Mouse (Mus musculus): ENCODE data around the gene Cd300lf. TPM values are rescaled to one million over a fixed set of nuclear protein-coding genes. Genes with fewer than 3 reads are reported as not detected.

Gene Cd300lf
- polyA plus RNA-seq, 1 experiment from 2014 or later = 0.52 TPM

GRCm38 (mm10) chr11:115171125-115171524 is 37.3 kb upstream of the Cd300lf start:
- ATAC-seq (ENCODE audit: low FRiP score, low TSS enrichment) = no peak
- H3K9ac ChIP-seq (replicated peaks; ENCODE audit: low read length) = 0 out of 2 replicates have a peak overlapping the region, but pooled peaks have one; percentile 7
- no peak overlapping the region for H3K4me2 ChIP-seq (replicated peaks; ENCODE audit: low read depth, low read length)
- WGBS = 34% methylated on average over 8 of the region's 8 CpGs
- peaks cover 59% of the 10 kb centered on the region for H3K4me1 ChIP-seq (ENCODE audit: insufficient read depth, low read length)
- H3K9me3 ChIP-seq (ENCODE audit: low read length) = no peaks in the 10 kb centered on the region
- no peaks in the 10 kb centered on the region for H3K27me3 ChIP-seq (ENCODE audit: insufficient read depth, low read length)
- H3K4me3 ChIP-seq (ENCODE audit: low read length) = no peak overlapping the region
- H3K36me3 ChIP-seq (ENCODE audit: insufficient read depth, low read length) = no peaks in the 10 kb centered on the region
- H3K27ac ChIP-seq (ENCODE audit: low read length) = no peak overlapping the region; the same call in 1 of the 2 replicates

DNA sequence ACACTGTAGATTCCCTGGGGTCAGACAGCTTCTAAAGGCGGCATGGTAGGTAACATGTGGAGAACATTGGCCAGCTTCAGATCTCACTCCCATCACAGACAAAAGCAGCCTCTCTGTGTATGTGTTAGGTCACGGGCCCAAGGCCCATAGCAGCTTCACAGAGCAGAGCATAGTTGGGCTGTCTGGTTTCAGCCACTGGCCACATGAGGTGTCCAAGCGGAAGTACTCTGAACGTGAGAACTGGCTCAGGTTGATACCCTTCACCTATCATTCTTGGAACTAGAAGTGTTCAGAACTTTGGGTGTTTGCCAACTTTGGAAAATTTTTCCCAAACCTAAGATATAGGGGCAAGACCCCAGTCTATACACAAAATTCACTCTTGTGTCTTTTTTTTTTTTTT is 35.6 kb upstream of the Cd300lf start:
- no peak overlapping the region for H3K4me3 ChIP-seq (ENCODE audit: low read length)
- ATAC-seq (ENCODE audit: low FRiP score, low TSS enrichment) = no peak
- H3K36me3 ChIP-seq (ENCODE audit: insufficient read depth, low read length) = no peaks in the 10 kb centered on the region
- no peaks in the 10 kb centered on the region; the same call in 1 of the 2 replicates for H3K27me3 ChIP-seq (ENCODE audit: insufficient read depth, low read length)
- H3K27ac ChIP-seq (ENCODE audit: low read length) = no peak overlapping the region
- 85% methylated on average over 4 of the region's 4 CpGs for WGBS
- H3K4me1 ChIP-seq (ENCODE audit: insufficient read depth, low read length) = peaks cover 58% of the 10 kb centered on the region
- no peak overlapping the region for H3K4me2 ChIP-seq (replicated peaks; ENCODE audit: low read depth, low read length)
- H3K9me3 ChIP-seq (ENCODE audit: low read length) = no peaks in the 10 kb centered on the region
- H3K9ac ChIP-seq (replicated peaks; ENCODE audit: low read length) = no peak overlapping the region

DNA sequence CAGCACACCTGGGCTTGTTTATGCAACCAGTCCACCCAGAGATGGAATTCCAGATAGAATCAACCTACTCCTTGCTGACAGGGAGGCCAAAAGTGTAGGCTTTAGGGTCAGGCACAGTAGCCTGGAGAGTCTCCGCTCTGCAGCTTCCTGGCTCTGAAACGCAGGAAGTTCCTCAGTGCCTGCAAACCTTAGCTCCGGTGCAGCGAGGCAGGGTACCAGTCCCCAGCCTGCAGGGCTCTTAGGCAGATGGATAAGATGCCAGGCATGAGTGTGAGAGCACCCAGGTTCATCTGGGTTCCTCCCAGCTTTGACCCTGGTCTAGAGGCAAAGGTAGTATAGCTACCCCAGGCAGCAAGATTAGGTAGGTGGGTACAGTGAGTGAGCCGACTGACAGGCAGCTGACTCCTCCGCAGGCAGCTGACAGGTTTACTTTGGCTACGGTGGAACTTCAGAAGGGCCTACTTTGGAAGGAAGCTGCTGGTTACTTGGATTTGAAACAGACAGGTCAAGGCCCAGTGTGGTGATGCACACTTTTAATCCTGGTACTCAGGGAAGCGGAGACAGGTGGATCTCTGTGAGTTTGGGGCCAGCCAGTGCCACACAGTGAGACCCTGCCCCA is 33.9 kb upstream of the Cd300lf start:
- Histone ChIP-seq H3K36me3 (ENCODE audit: insufficient read depth, low read length) (no peaks in the 10 kb centered on the region), H3K27me3 (ENCODE audit: insufficient read depth, low read length) (no peaks in the 10 kb centered on the region; the same call in 1 of the 2 replicates), H3K27ac (ENCODE audit: low read length) (no peak overlapping the region), H3K4me1 (ENCODE audit: insufficient read depth, low read length) (peaks cover 44% of the 10 kb centered on the region), H3K9me3 (ENCODE audit: low read length) (no peaks in the 10 kb centered on the region), H3K4me2 (replicated peaks; ENCODE audit: low read depth, low read length) (no peak overlapping the region), H3K4me3 (ENCODE audit: low read length) (no peak overlapping the region), H3K9ac (replicated peaks; ENCODE audit: low read length) (no peak overlapping the region)
- WGBS = 62% methylated on average over 8 of the region's 8 CpGs
- no peak for ATAC-seq (ENCODE audit: low FRiP score, low TSS enrichment)

- H3K9ac ChIP-seq (replicated peaks; ENCODE audit: low read length) = no peak overlapping the region
- ATAC-seq (ENCODE audit: low FRiP score, low TSS enrichment) = no peak
- H3K4me1 ChIP-seq (ENCODE audit: insufficient read depth, low read length) = peaks cover 43% of the 10 kb centered on the region
- no peak overlapping the region for H3K27ac ChIP-seq (ENCODE audit: low read length)
- no peak overlapping the region for H3K4me3 ChIP-seq (ENCODE audit: low read length)
- no peaks in the 10 kb centered on the region for H3K9me3 ChIP-seq (ENCODE audit: low read length)
- WGBS = 85% methylated on average over 3 of the region's 3 CpGs
- no peaks in the 10 kb centered on the region; the same call in 1 of the 2 replicates for H3K27me3 ChIP-seq (ENCODE audit: insufficient read depth, low read length)
- H3K4me2 ChIP-seq (replicated peaks; ENCODE audit: low read depth, low read length) = no peak overlapping the region
- H3K36me3 ChIP-seq (ENCODE audit: insufficient read depth, low read length) = no peaks in the 10 kb centered on the region
These were observed 33.0 kb upstream of the Cd300lf start for GRCm38 (mm10) chr11:115166776-115167175.

DNA sequence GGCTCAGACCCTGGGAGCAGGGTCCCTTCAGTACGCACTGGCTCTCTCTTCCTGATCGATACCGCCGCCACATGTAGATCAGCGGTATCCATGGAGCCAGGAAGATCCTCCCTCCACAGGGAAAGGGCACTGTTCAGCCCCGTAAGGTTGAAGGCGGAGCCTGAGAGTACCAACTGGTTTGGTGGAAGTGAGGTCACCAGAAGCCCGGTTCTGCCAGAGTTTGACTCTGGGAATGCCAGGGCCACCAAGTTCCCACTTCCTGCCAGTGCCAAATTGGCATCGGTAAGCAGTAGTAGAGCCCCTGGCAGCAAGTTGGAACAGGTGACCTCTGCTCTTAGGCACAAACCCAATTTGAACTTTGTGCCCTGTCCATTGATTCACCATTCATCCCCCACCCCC is 31.2 kb upstream of the Cd300lf start:
- H3K9me3 ChIP-seq (ENCODE audit: low read length) = no peaks in the 10 kb centered on the region
- H3K4me1 ChIP-seq (ENCODE audit: insufficient read depth, low read length) = peaks cover 31% of the 10 kb centered on the region
- WGBS = 1% methylated on average over 9 of the region's 9 CpGs
- peak overlapping the region; percentile 83 for H3K4me3 ChIP-seq (ENCODE audit: low read length)
- 0 out of 2 replicates have a peak, but pooled peaks have one; percentile 23 for ATAC-seq (ENCODE audit: low FRiP score, low TSS enrichment)
- no peaks in the 10 kb centered on the region for H3K36me3 ChIP-seq (ENCODE audit: insufficient read depth, low read length)
- no peaks in the 10 kb centered on the region; the same call in 1 of the 2 replicates for H3K27me3 ChIP-seq (ENCODE audit: insufficient read depth, low read length)
- peak overlapping the region; percentile 85 for H3K27ac ChIP-seq (ENCODE audit: low read length)
- peak overlapping the region; percentile 81 for H3K9ac ChIP-seq (replicated peaks; ENCODE audit: low read length)
- peak overlapping the region; percentile 90 for H3K4me2 ChIP-seq (replicated peaks; ENCODE audit: low read depth, low read length)

GRCm38 (mm10) chr11:115164341-115164975 is 30.7 kb upstream of the Cd300lf start:
- Histone ChIP-seq H3K9ac (replicated peaks; ENCODE audit: low read length) (peak overlapping the region; percentile 81), H3K27me3 (ENCODE audit: insufficient read depth, low read length) (no peaks in the 10 kb centered on the region; the same call in 1 of the 2 replicates), H3K9me3 (ENCODE audit: low read length) (no peaks in the 10 kb centered on the region), H3K36me3 (ENCODE audit: insufficient read depth, low read length) (no peaks in the 10 kb centered on the region), H3K4me2 (replicated peaks; ENCODE audit: low read depth, low read length) (peak overlapping the region; percentile 90), H3K27ac (ENCODE audit: low read length) (peak overlapping the region; percentile 85), H3K4me3 (ENCODE audit: low read length) (peak overlapping the region; percentile 83), H3K4me1 (ENCODE audit: insufficient read depth, low read length) (peaks cover 31% of the 10 kb centered on the region)
- WGBS = 1% methylated on average over 14 of the region's 14 CpGs
- ATAC-seq (ENCODE audit: low FRiP score, low TSS enrichment) = peak; percentile 39

DNA sequence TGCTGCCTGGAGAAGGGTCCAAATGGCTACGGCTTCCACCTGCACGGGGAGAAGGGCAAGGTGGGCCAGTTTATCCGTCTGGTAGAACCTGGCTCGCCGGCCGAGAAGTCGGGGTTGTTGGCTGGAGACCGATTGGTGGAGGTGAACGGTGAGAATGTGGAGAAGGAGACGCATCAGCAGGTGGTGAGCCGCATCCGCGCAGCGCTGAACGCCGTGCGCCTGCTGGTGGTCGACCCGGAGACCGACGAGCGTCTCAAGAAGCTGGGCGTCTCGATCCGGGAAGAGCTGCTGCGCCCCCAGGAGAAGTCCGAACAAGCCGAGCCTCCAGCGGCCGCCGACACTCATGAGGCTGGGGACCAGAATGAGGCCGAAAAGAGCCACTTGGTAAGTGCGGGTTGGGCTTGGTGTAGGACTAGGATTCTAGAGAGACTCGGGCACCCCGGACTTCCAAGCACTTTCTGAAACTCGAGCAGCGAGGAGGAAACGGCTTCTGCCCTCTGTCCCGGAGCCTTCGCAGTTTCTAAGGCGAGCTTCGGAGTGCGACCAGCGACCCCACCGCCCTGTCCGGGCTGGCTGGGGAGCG is 29.9 kb upstream of the Cd300lf start:
- WGBS = under 1% methylated on average over 47 of the region's 47 CpGs
- Histone ChIP-seq H3K4me1 (ENCODE audit: insufficient read depth, low read length) (peaks cover 31% of the 10 kb centered on the region), H3K4me2 (replicated peaks; ENCODE audit: low read depth, low read length) (peak overlapping the region; percentile 90), H3K9ac (replicated peaks; ENCODE audit: low read length) (peak overlapping the region; percentile 81), H3K27ac (ENCODE audit: low read length) (peak overlapping the region; percentile 83), H3K27me3 (ENCODE audit: insufficient read depth, low read length) (no peaks in the 10 kb centered on the region; the same call in 1 of the 2 replicates), H3K36me3 (ENCODE audit: insufficient read depth, low read length) (no peaks in the 10 kb centered on the region), H3K4me3 (ENCODE audit: low read length) (peak overlapping the region; percentile 83), H3K9me3 (ENCODE audit: low read length) (0 out of 2 replicates have a peak, but pooled peaks cover 2% of the 10 kb centered on the region)
- ATAC-seq (ENCODE audit: low FRiP score, low TSS enrichment) = peak; percentile 6; the same call in 1 of the 2 replicates

- Histone ChIP-seq H3K4me1 (ENCODE audit: insufficient read depth, low read length) (peaks cover 38% of the 10 kb centered on the region), H3K27ac (ENCODE audit: low read length) (peak within 1 kb of the TSS; percentile 83), H3K4me3 (ENCODE audit: low read length) (peak within 1 kb of the TSS; percentile 83), H3K27me3 (ENCODE audit: insufficient read depth, low read length) (no peaks in the 10 kb centered on the region; the same call in 1 of the 2 replicates), H3K36me3 (ENCODE audit: insufficient read depth, low read length) (no peaks in the 10 kb centered on the region), H3K4me2 (replicated peaks; ENCODE audit: low read depth, low read length) (peak within 1 kb of the TSS; percentile 90), H3K9ac (replicated peaks; ENCODE audit: low read length) (peak within 1 kb of the TSS; percentile 81), H3K9me3 (ENCODE audit: low read length) (0 out of 2 replicates have a peak, but pooled peaks cover 2% of the 10 kb centered on the region)
- ATAC-seq (ENCODE audit: low FRiP score, low TSS enrichment) = peak; percentile 95
- under 1% methylated on average over 44 of the region's 47 CpGs for WGBS
These were observed 29.2 kb upstream of the Cd300lf start, which contains the start of gene Slc9a3r1 for GRCm38 (mm10) chr11:115162832-115163480. TSS of gene Slc9a3r1 (plus strand) at chr11:115163341.

DNA sequence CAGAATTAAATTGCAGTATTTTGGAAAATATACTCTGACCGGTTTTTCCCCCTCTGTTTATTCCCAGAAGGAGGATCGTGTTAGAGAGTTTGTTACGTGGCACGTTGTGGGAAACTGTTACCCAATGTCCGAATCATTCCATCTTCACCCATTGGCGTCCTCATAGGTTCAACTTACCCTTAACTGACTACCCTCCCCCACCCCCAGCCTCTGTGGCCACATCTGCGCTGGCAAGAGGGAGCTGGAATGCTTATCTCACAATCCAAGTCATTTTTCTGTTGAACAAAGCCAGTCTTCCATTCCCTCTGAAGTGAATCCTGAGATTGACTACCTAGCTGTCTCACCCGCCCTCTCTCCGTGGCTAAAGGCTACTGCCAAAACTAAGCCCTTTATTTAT is 28.4 kb upstream of the Cd300lf start:
- H3K4me1 ChIP-seq (ENCODE audit: insufficient read depth, low read length) = peaks cover 35% of the 10 kb centered on the region
- peak overlapping the region; percentile 62 for H3K9ac ChIP-seq (replicated peaks; ENCODE audit: low read length)
- H3K4me2 ChIP-seq (replicated peaks; ENCODE audit: low read depth, low read length) = peak overlapping the region; percentile 90
- H3K36me3 ChIP-seq (ENCODE audit: insufficient read depth, low read length) = no peaks in the 10 kb centered on the region
- H3K27me3 ChIP-seq (ENCODE audit: insufficient read depth, low read length) = no peaks in the 10 kb centered on the region; the same call in 1 of the 2 replicates
- 0 out of 2 replicates have a peak, but pooled peaks cover 2% of the 10 kb centered on the region for H3K9me3 ChIP-seq (ENCODE audit: low read length)
- peak overlapping the region; percentile 83 for H3K4me3 ChIP-seq (ENCODE audit: low read length)
- H3K27ac ChIP-seq (ENCODE audit: low read length) = peak overlapping the region; percentile 79
- 28% methylated on average over 9 of the region's 9 CpGs for WGBS
- no peak for ATAC-seq (ENCODE audit: low FRiP score, low TSS enrichment)
